Mouse (Mus musculus) thymus, adult 2 months (tissue): ENCODE data around the gene Stmnd1.

Experiments
- CTCF ChIP-seq: fragments of 200-500 bp; IDR thresholded peaks from 2 replicates; pipeline ENCODE4 v1.5.1; 2012; ENCODE audit warnings: mild to moderate bottlenecking, control low read depth, low read length, moderate library complexity, borderline replicate concordance; ENCODE audit not compliant: control insufficient read depth, poor library complexity, insufficient read depth; ENCODE audit errors: extremely low read depth
- POLR2A ChIP-seq: fragments of 200-500 bp; IDR thresholded peaks from 2 replicates; pipeline ENCODE4 v1.6.1; 2012; ENCODE audit warnings: mild to moderate bottlenecking, low read length, control low read depth, moderate library complexity; ENCODE audit not compliant: control insufficient read depth, poor library complexity, insufficient read depth; ENCODE audit errors: extremely low read depth

DNA sequence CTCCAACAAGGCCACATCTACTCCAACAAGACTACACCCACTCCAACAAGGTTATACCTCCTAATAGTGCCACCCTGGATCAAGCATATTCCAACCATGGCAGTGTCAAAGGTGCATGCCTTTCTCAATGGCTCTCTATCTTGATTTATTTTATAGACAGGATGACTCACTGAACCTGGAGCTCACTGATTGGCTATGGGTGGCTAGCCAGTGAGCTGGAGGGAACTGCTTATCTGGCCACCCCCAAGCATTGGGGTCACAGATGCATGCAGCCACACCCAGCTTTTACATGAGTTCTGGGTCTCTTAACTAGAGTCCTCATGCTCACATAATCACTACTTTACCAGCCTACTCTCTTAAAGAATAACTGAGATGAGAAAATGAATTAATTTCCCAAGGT is 5.7 kb upstream of the Stmnd1 start:
- TF ChIP-seq CTCF: no peak
- TF ChIP-seq POLR2A: no peak
